Mouse (Mus musculus) T-helper 2 cell (primary cell): Measurements from ENCODE around the gene Sipa1l3.

Experiments
- in situ Hi-C: fragments of 300-600 bp; cut with MboI, MseI; formaldehyde crosslinking; loops from one replicate; pipeline ENCODE4 v1.15.1; 2025; ENCODE audit warnings: high pct_unique_total_duplicates

Gene Sipa1l3

GRCm38 (mm10) chr7:29390234-29390633, 128.2 kb downstream of the Sipa1l3 start:
- in situ Hi-C loops: no loop called here

- in situ Hi-C loops: no loop called here
These were observed 130.8 kb downstream of the Sipa1l3 start for GRCm38 (mm10) chr7:29387524-29388068.

- in situ Hi-C loops: no loop called here
These were observed 132.1 kb downstream of the Sipa1l3 start for GRCm38 (mm10) chr7:29386349-29386748.

GRCm38 (mm10) chr7:29385791-29386190, 132.7 kb downstream of the Sipa1l3 start:
- in situ Hi-C loops: no loop called here

- in situ Hi-C loops: loop anchor here (5.0 kb wide), 1 partner anchor 139 kb away; no protein-coding TSS in a partner anchor
These were observed 135.2 kb downstream of the Sipa1l3 start for GRCm38 (mm10) chr7:29383255-29383654.

GRCm38 (mm10) chr7:29381466-29382040, 136.9 kb downstream of the Sipa1l3 start:
- in situ Hi-C loops: loop anchor here (5.0 kb wide), 1 partner anchor 141 kb away; no protein-coding TSS in a partner anchor

- in situ Hi-C loops: loop anchor here (5.0 kb wide), 1 partner anchor 57 kb away; no protein-coding TSS in a partner anchor
These were observed 144.4 kb downstream of the Sipa1l3 start for GRCm38 (mm10) chr7:29374054-29374453.

- in situ Hi-C loops: loop anchor here (5.0 kb wide), 1 partner anchor 55 kb away; no protein-coding TSS in a partner anchor
These were observed 146.3 kb downstream of the Sipa1l3 start for GRCm38 (mm10) chr7:29372123-29372522.

- in situ Hi-C loops: loop anchor here (5.0 kb wide), 1 partner anchor 53 kb away; no protein-coding TSS in a partner anchor
These were observed 148.4 kb downstream of the Sipa1l3 start for GRCm38 (mm10) chr7:29370031-29370430.

- in situ Hi-C loops: no loop called here
These were observed 150.5 kb downstream of the Sipa1l3 start for GRCm38 (mm10) chr7:29368004-29368320.

GRCm38 (mm10) chr7:29367166-29368003, 151.1 kb downstream of the Sipa1l3 start:
- in situ Hi-C loops: no loop called here

- in situ Hi-C loops: no loop called here
These were observed 154.4 kb downstream of the Sipa1l3 start for GRCm38 (mm10) chr7:29364052-29364451.

- in situ Hi-C loops: no loop called here
These were observed 156.9 kb downstream of the Sipa1l3 start for GRCm38 (mm10) chr7:29361497-29361896.

GRCm38 (mm10) chr7:29355406-29355805, 163.0 kb downstream of the Sipa1l3 start:
- in situ Hi-C loops: no loop called here

GRCm38 (mm10) chr7:29354161-29354560, 164.3 kb downstream of the Sipa1l3 start:
- in situ Hi-C loops: no loop called here

GRCm38 (mm10) chr7:29352246-29352645, 166.2 kb downstream of the Sipa1l3 start:
- in situ Hi-C loops: no loop called here

GRCm38 (mm10) chr7:29350489-29350888, 168.0 kb downstream of the Sipa1l3 start:
- in situ Hi-C loops: no loop called here

- in situ Hi-C loops: no loop called here
These were observed 172.2 kb downstream of the Sipa1l3 start for GRCm38 (mm10) chr7:29346212-29346611.

GRCm38 (mm10) chr7:29345534-29345933, 172.9 kb downstream of the Sipa1l3 start:
- in situ Hi-C loops: no loop called here

- in situ Hi-C loops: no loop called here
These were observed 174.7 kb downstream of the Sipa1l3 start for GRCm38 (mm10) chr7:29343746-29344145.

GRCm38 (mm10) chr7:29342489-29343092, 175.8 kb downstream of the Sipa1l3 start:
- in situ Hi-C loops: no loop called here

GRCm38 (mm10) chr7:29341722-29342121, 176.7 kb downstream of the Sipa1l3 start:
- in situ Hi-C loops: no loop called here
